Mouse (Mus musculus): ENCODE measurements around the gene Trappc1.
A peak's percentile ranks its signal among the peaks of the same experiment; 100 is the strongest.

The Trappc1 gene

GRCm38 (mm10) chr11:69369215-69369989 is 45.6 kb downstream of the Trappc1 start, which contains the start of gene Chd3:
Gene Chd3 (minus strand): TSS chr11:69369406.
- no peak for DNase-seq (ENCODE audit: low spot score in 2 of 2)

GRCm38 (mm10) chr11:69369990-69370816 is 46.4 kb downstream of the Trappc1 start:
- DNase-seq (ENCODE audit: low spot score in 2 of 2) = no peak

GRCm38 (mm10) chr11:69370817-69371215 is 47.0 kb downstream of the Trappc1 start:
- no peak for DNase-seq (ENCODE audit: low spot score in 2 of 2)

- no peak for DNase-seq (ENCODE audit: low spot score in 2 of 2)
Measured at GRCm38 (mm10) chr11:69371601-69372000, 47.8 kb downstream of the Trappc1 start.

GRCm38 (mm10) chr11:69372056-69372779 is 48.4 kb downstream of the Trappc1 start:
- DNase-seq (ENCODE audit: low spot score in 2 of 2) = peak in 1 of 2 experiments; percentile 25

GRCm38 (mm10) chr11:69372780-69373170 is 49.0 kb downstream of the Trappc1 start:
- DNase-seq (ENCODE audit: low spot score in 2 of 2) = peak; percentile 49 to 76

- DNase-seq (ENCODE audit: low spot score in 2 of 2) = peak in 1 of 2 experiments; percentile 54
Measured at GRCm38 (mm10) chr11:69373223-69373965, 49.6 kb downstream of the Trappc1 start.

All from spleen, postnatal 4 days (tissue).